Comparison of ENCODE assay signal across 8 mouse cellular contexts in genomic region chr5:148419112-148419526, GRCm38 (mm10). TPM values are rescaled to one million over a fixed set of nuclear protein-coding genes. Genes with fewer than 3 reads are reported as not detected.
DNase-seq lines count a peak whose midpoint lies in the region; ATAC-seq and TF ChIP-seq lines count a peak whose summit lies in the region.

No protein-coding gene starts in this region.

- H3K27me3 ChIP-seq in kidney, embryonic 15.5 days, result no peaks in the 10 kb centered on the region
- no peaks in the 10 kb centered on the region for H3K27me3 ChIP-seq in C2C12 (ENCODE audit: control insufficient read depth, insufficient read depth, insufficient read length)
- no peaks in the 10 kb centered on the region for H3K27me3 ChIP-seq in intestine, embryonic 15.5 days (replicated peaks)
- H3K27me3 ChIP-seq in cerebellum, adult 2 months (ENCODE audit: control insufficient read depth, insufficient read depth, low read length), result no peaks in the 10 kb centered on the region

- ATAC-seq in kidney, embryonic 15.5 days (replicated peaks; ENCODE audit: low FRiP score), result no peak
- 0 out of 2 replicates have a peak, but pooled peaks have one; percentile 24 for ATAC-seq in intestine, embryonic 15.5 days
- ATAC-seq in neutrophil, adult 5-6 weeks (ENCODE audit: extremely low read depth, insufficient number of reproducible peaks, low FRiP score, poor library complexity, severe bottlenecking), result 0 out of 2 replicates have a peak, but pooled peaks have one; percentile 41

- H3K36me3 ChIP-seq in kidney, embryonic 15.5 days, result no peaks in the 10 kb centered on the region
- no peaks in the 10 kb centered on the region for H3K36me3 ChIP-seq in C2C12 (ENCODE audit: control insufficient read depth, insufficient read depth)
- no peaks in the 10 kb centered on the region for H3K36me3 ChIP-seq in intestine, embryonic 15.5 days

- H3K9me3 ChIP-seq in kidney, embryonic 15.5 days (replicated peaks), result no peaks in the 10 kb centered on the region
- H3K9me3 ChIP-seq in intestine, embryonic 15.5 days, result no peaks in the 10 kb centered on the region

- 75% methylated on average over 9 of the region's 9 CpGs for WGBS in kidney, embryonic 15.5 days
- WGBS in intestine, embryonic 15.5 days, result 73% methylated on average over 9 of the region's 9 CpGs
- 32% methylated on average over 9 of the region's 9 CpGs for WGBS in cerebellum, adult 2 months

- TF ChIP-seq POLR2A in cerebellum, adult 2 months (IDR thresholded peaks at IDR 0.05; ENCODE audit: borderline replicate concordance, insufficient read depth, low read length), result no peak

- H3K4me3 ChIP-seq in kidney, embryonic 15.5 days (replicated peaks), result no peak overlapping the region
- no peak overlapping the region for H3K4me3 ChIP-seq in C2C12 (ENCODE audit: insufficient read depth, poor library complexity, severe bottlenecking)
- H3K4me3 ChIP-seq in intestine, embryonic 15.5 days (replicated peaks), result no peak overlapping the region
- no peak overlapping the region for H3K4me3 ChIP-seq in cerebellum, adult 2 months (replicated peaks; ENCODE audit: insufficient read depth, low read depth, low read length)

- no peak overlapping the region for H3K4me2 ChIP-seq in kidney, embryonic 15.5 days
- no peak overlapping the region for H3K4me2 ChIP-seq in intestine, embryonic 15.5 days (replicated peaks)

- peak; percentile 8 for DNase-seq in kidney, adult 18-20 months
- DNase-seq in adrenal gland, postnatal 10 days, result peak; percentile 70
- no peak for DNase-seq in layer of hippocampus, adult 9-10 months (ENCODE audit: low spot score)
- no peak for DNase-seq in cerebellum, adult 2 months

- no peak overlapping the region for H3K27ac ChIP-seq in kidney, embryonic 15.5 days
- no peak overlapping the region for H3K27ac ChIP-seq in intestine, embryonic 15.5 days
- no peak overlapping the region for H3K27ac ChIP-seq in cerebellum, adult 2 months (ENCODE audit: insufficient read depth, low read length)

- H3K4me1 ChIP-seq in kidney, embryonic 15.5 days, result no peaks in the 10 kb centered on the region
- no peaks in the 10 kb centered on the region for H3K4me1 ChIP-seq in intestine, embryonic 15.5 days (replicated peaks)
- H3K4me1 ChIP-seq in cerebellum, adult 2 months (ENCODE audit: control insufficient read depth, insufficient read depth, low read length), result no peaks in the 10 kb centered on the region

- H3K79me3 ChIP-seq in C2C12 (ENCODE audit: low read depth), result no peaks in the 10 kb centered on the region

- no peak overlapping the region for H3ac ChIP-seq in C2C12 (ENCODE audit: control insufficient read depth, insufficient read length, low read depth)

- no peak for TF ChIP-seq CTCF in C2C12 (IDR thresholded peaks at IDR 0.05; ENCODE audit: control insufficient read depth, insufficient read depth, insufficient read length)
- TF ChIP-seq CTCF in cerebellum, adult 2 months (IDR thresholded peaks at IDR 0.05; ENCODE audit: borderline replicate concordance, insufficient read depth, low read depth, low read length), result no peak

- H3K79me2 ChIP-seq in C2C12 (ENCODE audit: control insufficient read depth, insufficient read depth), result no peaks in the 10 kb centered on the region

- no peak overlapping the region for H3K9ac ChIP-seq in kidney, embryonic 15.5 days
- H3K9ac ChIP-seq in intestine, embryonic 15.5 days, result no peak overlapping the region

TF ChIP-seq in C2C12, 6 proteins besides CTCF, POLR2A, EP300 and RAD21:
- no peak for TF ChIP-seq USF1 (IDR thresholded peaks at IDR 0.05; ENCODE audit: low read depth)
- TF ChIP-seq MYOG (IDR thresholded peaks at IDR 0.05; ENCODE audit: control insufficient read depth, extremely low read depth, insufficient read length), result no peak
- no peak for TF ChIP-seq MAX (IDR thresholded peaks at IDR 0.05)
- TF ChIP-seq CEBPB (IDR thresholded peaks at IDR 0.05; ENCODE audit: low read depth), result peak; percentile 41
- no peak for TF ChIP-seq FOSL1 (IDR thresholded peaks at IDR 0.05; ENCODE audit: insufficient read depth, low read length, poor library complexity, severe bottlenecking)
- no peak for TF ChIP-seq MYOD1 (IDR thresholded peaks at IDR 0.05; ENCODE audit: control insufficient read depth, insufficient read length, low read depth)

RNA-seq across cellular contexts. Expression of gene Slc7a1, which starts 19.4 kb away (rescaled TPM):
- polyA plus RNA-seq in kidney, embryonic 15.5 days (2015; fragmentation: Nextera tagmentation; extraction: Ambion mirVana), result 21.0 and 21.7 TPM in 2 replicates
- 34.6 TPM for polyA plus RNA-seq in C2C12 (2012; fragmentation: generic; extraction: Trizol)
- 10 to 100 TPM; 53.0 to 60.6 TPM for total RNA-seq in adrenal gland, postnatal 10 days (2021)
- polyA plus RNA-seq in intestine, embryonic 15.5 days (2015; fragmentation: Nextera tagmentation; extraction: Ambion mirVana), result 26.5 and 28.8 TPM in 2 replicates
- total RNA-seq in neutrophil, adult 5-6 weeks (2017), result 13.2 and 15.1 TPM in 2 replicates
- polyA plus RNA-seq in cerebellum, adult 2 months (2012; rRNA removed), result 10.5 and 10.7 TPM in 2 replicates

Comparison
In these comparisons a context has a peak if more than half of its experiments do, and no peak if none do; other contexts are left out.
1. DNase-seq: peak in kidney, adult 18-20 months (single experiment) and adrenal gland, postnatal 10 days (single experiment); none in layer of hippocampus, adult 9-10 months (single experiment) and cerebellum, adult 2 months (0 of 2).